Mouse (Mus musculus): ENCODE data around the gene A430078G23Rik. TPM values are rescaled to one million over a fixed set of nuclear protein-coding genes. Genes with fewer than 3 reads are reported as not detected.
A peak's percentile ranks its signal among the peaks of the same experiment; 100 is the strongest.

A430078G23Rik gene
- polyA plus RNA-seq, 1 experiment, result 1.2 TPM

DNA sequence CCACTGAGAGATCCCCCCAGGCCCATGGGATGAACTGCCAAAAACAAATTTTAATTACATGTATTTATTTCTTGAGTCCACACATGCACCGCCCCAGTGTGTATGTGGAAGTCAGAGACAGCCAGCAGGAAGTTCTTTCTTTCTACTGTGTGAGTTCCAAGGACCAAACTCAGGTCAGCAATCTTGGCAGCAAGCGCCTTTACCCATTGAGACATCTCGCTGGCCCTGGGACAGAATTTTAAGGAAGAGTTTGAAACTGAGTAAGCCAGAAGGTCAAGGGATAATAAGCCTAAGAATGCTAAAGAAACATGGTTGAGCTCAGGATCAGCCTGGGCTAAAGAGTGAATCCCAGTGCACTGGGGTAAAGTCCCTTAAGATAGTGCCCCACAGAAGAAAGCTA lies 44.4 kb downstream of the A430078G23Rik start:
- DNase-seq (ENCODE audit: low read depth, low spot score), result no peak
- WGBS, result 77% methylated on average over 3 of the region's 3 CpGs

DNA sequence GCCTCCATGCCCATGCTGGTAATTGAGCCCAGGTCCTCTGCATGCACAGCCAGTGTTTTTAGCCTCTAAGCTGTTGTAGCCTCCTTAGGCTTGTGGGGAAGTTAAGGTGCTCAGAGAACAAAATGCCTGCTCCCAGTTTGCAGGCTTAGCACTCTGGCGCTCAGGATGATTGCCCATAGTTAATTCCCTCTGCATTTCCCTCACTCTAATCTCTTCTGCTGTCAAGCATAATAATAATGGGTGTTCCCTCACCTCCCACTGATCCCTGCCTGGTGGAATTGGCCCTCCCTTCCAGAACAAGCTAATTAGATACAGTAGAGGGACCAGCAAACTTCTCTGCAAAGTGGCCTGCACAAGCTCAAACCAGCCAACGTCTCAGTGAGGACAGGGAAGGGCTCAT lies 47.3 kb downstream of the A430078G23Rik start:
- DNase-seq (ENCODE audit: low read depth, low spot score), result no peak
- 48% methylated on average over 2 of the region's 2 CpGs for WGBS

DNA sequence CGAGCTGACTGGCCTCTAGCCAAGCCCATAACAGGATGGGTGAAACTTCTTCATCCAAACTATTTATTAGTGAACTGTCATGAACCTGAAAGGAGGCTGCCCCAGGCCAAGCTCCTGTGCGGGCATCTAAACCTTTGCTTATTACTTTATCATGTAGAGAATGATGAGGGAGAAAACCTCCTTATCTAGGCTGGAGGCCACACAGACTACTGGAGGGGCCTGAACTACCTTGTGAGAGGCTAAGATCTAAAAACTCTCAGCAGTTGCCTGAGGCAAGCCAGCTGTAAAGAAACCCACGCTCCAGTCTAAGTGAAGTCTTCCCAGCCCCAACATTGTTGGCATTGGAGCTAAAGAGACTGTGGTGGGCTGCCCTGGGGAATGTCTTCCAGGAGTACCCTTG lies 54.2 kb downstream of the A430078G23Rik start:
- WGBS, result 79% methylated on average over 3 of the region's 3 CpGs
- no peak for DNase-seq (ENCODE audit: low read depth, low spot score)

DNA sequence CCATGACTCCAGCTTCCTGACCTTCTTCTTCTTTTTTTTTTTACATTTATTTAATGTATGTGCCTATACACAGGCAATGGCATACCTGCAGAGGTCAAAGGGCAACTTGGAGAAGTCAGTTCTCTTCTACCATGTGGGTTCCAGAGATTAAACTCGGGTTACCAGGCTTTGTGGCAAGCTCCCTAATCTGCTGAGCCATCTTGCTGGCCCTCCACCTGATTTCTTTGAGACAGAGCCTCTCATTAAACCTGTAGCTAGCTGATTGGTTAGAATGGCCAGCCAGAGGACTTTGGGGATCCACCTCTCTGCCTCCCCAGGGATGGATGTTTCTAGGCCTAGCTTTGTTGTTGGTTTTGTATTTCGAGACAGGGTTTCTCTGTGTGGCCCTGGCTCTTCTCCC lies 57.9 kb downstream of the A430078G23Rik start:
- 74% methylated on average over 2 of the region's 2 CpGs for WGBS
- DNase-seq (ENCODE audit: low read depth, low spot score), result no peak

DNA sequence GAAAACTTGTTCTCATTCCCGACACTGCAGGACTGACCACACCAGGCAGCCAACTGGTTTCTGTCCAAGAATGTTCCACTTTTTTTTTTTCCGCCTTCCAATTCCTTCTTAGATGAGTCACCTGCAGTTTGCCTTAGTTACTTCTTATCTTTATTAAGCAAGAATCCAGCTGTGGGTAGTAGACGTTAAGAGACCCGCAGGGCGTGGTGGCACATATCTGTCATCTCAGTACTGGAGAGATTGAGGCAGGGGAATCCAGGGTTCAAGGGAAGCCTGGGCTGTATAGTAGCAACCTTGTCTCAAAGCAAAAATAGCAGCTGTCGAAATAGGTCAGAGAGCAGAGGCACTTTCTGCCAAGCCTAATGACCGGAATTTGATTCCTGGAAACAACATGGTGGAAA lies 58.7 kb downstream of the A430078G23Rik start:
- DNase-seq (ENCODE audit: low read depth, low spot score), result peak; percentile 50
- WGBS, result 27% methylated on average over 7 of the region's 7 CpGs

DNA sequence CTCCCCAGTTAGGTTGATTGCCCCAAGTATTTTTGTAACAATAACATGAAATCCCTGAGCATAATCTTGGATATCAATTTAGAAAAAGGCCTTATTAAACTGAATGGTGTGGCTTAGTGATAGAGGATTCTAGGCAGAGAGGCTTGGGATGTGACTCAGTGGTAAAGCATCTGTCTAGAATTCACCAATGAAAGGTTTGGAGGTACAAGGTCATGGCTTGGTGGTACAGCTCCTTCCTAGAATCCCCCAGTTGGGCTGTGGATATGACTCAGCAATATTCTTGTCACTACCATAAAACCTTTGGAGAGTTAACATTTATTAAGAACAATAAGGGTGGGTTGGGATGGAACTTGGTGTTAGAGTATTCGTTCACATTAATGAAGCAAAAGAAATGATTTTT lies 59.6 kb downstream of the A430078G23Rik start:
- 95% methylated on average over 1 of the region's 1 CpGs for WGBS
- no peak for DNase-seq (ENCODE audit: low read depth, low spot score)

DNA sequence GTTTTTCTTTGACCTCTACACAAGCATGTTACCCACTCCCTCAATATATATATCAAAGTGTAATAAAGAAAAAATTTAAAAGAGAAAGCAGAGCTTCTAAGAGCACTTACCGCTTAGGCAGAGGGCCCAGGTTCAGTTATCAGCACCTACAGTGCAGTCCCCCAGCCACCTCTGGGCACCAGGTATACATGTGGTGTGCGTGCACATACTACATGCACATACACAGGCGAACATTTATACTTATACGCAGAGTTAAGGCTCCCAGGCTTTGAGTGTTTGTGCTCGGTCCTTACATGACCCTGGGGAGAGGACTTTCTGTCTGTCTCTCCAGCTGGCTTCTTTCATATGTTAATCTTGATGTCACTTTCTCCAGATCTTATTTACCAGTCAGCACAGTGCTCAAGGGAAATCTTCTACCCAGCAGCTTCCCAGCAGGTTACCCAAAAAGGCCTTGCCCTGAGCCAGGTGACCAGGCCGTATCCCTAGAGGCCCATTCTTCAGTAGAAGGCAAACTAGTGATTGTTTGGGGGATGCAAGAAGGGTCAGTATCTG lies 61.5 kb downstream of the A430078G23Rik start:
- WGBS, result 90% methylated on average over 6 of the region's 6 CpGs
- no peak for DNase-seq (ENCODE audit: low read depth, low spot score)

DNA sequence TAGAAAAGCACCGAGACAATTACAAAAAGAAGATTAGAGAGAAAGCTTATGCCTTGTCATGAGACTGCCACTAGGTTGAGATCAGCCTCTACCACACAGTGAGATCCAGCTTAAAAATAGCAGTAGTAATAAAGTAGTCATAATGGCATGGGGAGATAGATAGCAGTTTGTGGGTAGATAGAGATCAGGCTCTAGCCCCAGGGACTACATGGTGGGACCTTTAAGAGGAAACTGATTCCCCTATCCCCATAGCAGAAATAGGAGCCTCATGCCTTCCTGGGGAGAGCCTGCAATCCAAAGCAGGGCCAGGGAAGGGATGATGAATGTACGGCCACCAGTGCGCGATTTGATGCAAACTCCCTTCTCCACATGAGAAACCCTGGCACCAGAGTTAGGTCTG lies 62.0 kb downstream of the A430078G23Rik start:
- DNase-seq (ENCODE audit: low read depth, low spot score), result no peak
- 88% methylated on average over 4 of the region's 4 CpGs for WGBS

DNA sequence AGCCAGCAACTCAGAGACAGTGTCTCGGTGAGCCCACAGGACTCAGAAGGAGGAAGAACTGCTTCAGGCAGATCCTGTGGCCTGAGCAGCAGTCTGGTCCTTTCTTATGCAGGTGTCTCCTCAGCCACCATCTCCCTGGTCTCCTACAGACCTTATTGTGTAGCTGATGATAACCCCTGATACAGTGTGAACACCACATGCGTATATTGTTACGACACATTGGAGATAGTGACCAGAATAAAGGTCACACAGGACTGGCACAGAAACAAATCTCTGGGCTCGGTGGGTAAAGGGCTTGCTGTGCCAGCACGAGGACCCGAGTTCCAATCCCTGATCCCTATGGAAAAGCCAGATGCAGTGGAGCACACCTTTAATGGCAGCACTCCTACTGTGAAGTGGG lies 62.4 kb downstream of the A430078G23Rik start:
- no peak for DNase-seq (ENCODE audit: low read depth, low spot score)
- WGBS, result 90% methylated on average over 6 of the region's 6 CpGs

DNA sequence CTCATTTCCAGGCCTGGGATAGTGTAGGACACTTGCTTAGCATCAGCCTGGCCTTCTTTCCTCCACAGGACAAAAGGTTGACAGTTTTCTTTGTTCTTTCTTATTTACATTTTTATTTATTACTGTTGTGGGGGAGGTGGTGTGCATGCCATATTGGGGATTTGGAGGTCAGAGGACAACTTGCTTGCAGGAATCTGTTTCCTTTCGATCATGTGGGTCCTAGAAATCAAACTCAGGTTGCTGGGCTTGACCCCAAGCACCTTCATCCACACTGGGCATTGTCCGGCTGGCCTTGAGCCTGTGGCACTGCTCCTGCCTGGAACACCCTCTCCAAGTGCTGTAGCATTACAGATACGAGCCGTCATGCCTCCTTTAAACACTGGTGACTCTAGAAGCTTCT lies 63.6 kb downstream of the A430078G23Rik start:
- DNase-seq (ENCODE audit: low read depth, low spot score), result no peak
- 63% methylated on average over 4 of the region's 4 CpGs for WGBS

DNA sequence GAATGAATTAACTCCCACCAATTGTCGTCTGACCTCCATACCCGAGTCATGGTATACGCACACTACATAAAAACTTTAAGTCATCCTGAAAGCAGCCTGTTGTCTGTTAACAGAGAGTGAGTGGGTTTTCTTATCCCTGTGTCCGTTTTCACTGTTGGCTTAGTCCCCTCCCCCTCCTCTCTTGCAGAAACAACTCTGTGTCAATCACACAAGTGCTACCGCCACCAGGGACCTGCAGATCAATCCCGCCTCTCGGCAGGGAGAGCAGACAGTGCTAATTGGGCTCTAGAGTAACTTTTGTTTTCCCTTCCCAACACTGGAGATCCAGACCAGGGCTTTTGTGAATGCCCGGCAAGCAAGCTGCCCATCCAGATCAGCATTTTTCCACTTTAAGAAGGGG lies 64.2 kb downstream of the A430078G23Rik start:
- 47% methylated on average over 8 of the region's 8 CpGs for WGBS
- no peak for DNase-seq (ENCODE audit: low read depth, low spot score)

DNA sequence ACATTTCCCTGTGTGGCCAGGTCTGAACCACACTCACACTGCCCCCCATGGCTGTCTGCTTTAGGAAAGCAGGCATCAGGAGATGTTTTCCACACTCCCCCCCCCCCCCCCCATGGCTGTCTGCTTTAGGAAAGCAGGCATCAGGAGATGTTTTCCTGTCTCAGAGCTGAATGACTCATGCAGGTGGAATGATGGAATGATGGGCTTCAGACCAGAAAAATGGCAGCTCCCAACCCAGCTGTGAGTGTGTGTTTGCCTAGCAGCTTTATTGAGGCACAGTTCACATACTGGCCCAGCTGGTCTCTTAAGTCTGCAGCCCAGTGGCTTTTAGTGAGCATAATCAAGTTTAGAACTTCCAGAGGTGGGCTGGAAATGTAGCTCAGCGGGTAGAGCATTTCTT lies 64.9 kb downstream of the A430078G23Rik start:
- DNase-seq (ENCODE audit: low read depth, low spot score), result peak; percentile 48
- WGBS, result 41% methylated on average over 1 of the region's 1 CpGs

DNA sequence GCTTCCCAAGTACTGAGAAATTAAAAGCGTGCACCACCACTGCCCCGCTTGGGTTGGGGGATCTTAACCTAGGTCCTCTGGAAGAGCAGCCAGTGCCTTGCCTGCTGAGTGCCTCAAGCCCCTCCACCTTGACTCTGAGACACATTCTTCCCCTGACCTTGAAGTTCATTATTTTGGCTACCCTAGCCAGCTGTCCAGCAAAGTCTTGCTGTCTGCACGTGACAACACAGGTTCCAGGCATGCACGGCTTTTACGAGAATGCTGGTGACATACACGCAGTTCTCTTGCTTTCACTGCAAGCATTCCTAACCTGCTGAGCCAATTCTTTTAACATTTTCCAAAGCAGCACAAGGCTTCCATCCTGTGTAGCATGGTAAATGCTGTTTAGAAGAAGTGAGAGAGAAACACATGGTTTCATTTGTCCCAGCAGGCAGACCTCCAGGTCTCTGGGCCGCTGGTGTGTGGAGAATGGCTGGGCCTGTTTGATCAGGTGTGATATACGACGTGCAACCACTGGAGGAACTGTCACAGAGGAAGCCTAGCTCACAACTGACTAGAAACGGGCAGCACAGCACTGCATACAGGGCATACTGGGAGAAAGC lies 67.0 kb downstream of the A430078G23Rik start:
- WGBS, result 61% methylated on average over 10 of the region's 10 CpGs
- DNase-seq (ENCODE audit: low read depth, low spot score), result no peak

DNA sequence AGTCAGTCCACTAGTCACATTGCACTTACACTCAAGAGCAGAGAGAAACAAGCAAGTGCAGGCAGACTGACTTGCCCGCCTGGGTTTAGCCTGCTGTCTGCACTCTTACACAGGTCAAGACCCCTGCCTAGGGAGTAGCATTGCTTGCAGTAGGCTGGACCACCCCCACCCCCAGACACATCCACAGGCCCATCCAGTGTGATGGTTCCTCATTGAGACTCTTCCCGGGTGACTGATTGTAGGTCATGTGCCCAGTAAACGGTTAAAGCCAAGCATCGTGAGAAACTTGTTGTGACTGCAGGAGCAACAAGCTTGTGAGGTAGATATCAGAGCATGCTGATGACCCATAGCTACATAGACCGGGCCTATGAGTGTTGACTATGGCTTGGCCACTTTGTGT lies 68.3 kb downstream of the A430078G23Rik start:
- DNase-seq (ENCODE audit: low read depth, low spot score), result no peak
- WGBS, result 90% methylated on average over 5 of the region's 5 CpGs

DNA sequence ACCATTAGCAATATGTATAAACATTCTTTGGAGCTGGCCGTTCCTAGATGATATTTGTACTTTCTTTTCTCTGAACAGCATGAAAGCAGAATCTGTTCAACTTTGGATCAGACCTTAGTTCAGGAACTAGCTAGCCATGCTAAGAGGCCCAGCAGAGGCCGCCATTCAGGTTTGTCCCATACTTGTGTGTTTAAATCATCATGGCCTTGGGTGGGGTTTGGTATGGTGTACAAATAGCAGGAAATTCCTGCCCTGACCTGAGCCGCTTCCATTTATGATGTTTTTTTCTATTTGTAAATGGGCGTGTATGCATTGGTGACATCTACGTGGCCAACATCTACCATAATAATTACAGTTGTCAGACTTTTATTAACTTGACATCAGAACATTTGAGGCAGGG lies 72.0 kb downstream of the A430078G23Rik start:
- WGBS, result 32% methylated on average over 5 of the region's 5 CpGs
- DNase-seq (ENCODE audit: low read depth, low spot score), result peak; percentile 43

DNA sequence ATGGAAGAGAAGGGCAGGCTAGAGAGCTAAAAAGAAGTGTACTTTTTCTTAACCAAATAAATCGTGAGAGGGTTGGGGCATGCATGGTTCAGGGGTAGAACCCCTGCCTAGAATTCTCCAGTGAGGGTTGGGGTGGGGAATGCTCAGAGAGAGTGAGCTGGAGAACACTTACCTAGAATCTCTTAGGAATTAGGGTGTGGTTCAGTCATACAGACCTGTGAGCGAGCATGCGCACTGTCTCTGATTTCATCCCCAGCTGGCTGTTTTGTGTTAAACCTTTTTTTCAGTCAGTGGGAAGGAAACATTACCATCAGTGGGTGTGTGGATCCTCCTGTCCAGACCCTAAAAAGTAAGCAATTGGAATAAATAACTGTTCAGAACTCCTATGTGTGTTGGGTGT lies 73.0 kb downstream of the A430078G23Rik start:
- no peak for DNase-seq (ENCODE audit: low read depth, low spot score)
- WGBS, result 82% methylated on average over 3 of the region's 3 CpGs

DNA sequence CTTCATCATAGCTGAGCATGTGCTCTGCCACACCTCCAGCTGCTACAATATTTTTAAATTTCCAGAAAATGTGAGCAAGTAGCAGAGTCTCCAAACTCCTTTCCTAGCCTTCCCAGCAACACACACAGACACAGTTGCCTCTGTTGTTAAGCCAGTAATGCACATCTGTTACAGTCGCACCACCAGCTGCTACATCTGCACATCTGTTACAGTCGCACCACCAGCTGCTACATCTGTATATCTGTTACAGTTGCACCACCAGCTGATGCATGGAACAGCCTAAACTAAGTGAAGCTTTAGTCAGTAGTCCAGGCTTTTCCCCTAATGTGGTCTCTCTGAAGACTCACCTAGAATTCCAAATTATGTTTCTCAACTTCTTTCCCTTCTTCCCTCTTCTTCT lies 75.2 kb downstream of the A430078G23Rik start:
- 72% methylated on average over 2 of the region's 2 CpGs for WGBS
- DNase-seq (ENCODE audit: low read depth, low spot score), result no peak

DNA sequence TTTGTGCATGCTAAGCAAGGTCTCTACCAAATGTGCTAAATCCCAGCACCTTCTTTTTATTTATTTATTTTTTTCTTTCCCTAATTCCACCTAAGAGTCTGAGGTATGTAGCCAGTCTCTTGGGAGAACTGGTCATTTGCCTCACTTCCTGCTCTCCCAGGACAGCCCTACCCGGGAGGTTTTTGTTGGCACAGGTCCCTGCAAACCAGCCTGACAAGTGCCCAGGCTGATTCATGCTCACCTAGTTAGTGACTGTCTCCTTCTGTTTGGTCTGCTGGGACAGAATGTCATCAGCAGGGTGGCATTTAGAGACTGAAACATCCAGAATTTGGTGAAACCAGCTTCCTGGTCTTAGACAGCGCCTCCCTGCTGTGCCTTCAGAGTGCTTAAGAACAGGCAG lies 76.8 kb downstream of the A430078G23Rik start:
- 34% methylated on average over 2 of the region's 2 CpGs for WGBS
- DNase-seq (ENCODE audit: low read depth, low spot score), result peak; percentile 66

DNA sequence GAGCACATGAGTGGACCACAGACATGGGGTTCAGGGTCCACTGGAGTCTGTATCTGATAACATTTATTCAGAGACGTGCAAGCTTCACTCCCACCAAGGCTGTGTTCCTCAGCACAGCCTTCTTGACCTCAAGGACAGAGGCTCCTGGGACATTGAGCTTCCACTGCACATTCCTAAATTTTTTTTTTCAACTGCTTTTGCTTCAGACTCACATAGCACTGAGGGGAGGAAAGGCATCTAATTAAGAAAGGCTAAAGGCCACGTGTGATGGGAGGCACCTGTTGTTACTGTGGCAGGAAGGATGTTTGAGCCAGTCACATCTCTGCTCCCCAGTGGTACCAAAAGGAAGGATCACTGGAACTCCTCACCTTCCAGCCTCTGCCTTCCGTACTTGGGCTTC lies 77.9 kb downstream of the A430078G23Rik start:
- WGBS, result 82% methylated on average over 3 of the region's 3 CpGs
- DNase-seq (ENCODE audit: low read depth, low spot score), result no peak

DNA sequence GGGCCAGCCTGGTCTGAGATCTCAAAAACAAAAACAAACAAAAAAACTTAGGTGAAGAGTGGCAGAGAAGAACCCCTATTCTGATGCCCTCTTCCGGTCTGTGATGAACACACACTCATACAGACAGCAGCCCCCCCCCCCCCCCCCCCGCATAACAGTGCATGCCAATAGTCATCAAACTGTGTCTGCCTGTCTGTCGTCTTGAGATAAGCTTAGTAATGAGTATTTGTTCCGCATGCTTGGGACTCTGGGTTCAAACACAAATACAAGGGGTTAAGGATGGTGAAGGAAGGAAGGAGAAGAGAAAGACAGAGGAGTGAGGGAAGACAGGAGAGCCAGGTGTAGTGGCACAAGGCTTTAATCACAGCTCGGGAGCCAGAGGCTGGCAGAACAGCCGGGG lies 83.3 kb downstream of the A430078G23Rik start:
- DNase-seq (ENCODE audit: low read depth, low spot score), result no peak
- WGBS, result 88% methylated on average over 6 of the region's 6 CpGs

DNA sequence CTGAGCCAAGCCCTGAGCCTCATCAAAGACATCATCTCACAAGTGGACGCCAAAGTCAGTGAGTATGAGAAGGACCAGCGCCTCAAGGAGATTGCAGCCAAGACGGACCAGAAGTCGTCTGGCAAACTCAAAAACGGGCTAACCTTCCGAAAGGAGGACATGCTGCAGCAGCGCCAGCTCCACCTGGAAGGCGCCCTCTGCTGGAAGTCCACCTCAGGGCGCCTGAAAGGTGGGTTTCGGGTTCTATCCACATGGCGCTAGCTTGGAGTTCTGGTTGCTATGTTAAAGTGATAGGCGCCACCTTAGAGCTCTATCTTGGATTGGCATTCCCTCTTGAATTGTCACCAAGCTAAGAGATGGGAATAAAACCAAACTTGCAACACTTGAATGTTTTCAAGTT lies 86.3 kb downstream of the A430078G23Rik start:
- DNase-seq (ENCODE audit: low read depth, low spot score), result no peak
- WGBS, result 82% methylated on average over 12 of the region's 12 CpGs

Data from large intestine, adult 2 months (tissue).